Mouse (Mus musculus): Measurements from ENCODE around the gene Zfp174.

DNA sequence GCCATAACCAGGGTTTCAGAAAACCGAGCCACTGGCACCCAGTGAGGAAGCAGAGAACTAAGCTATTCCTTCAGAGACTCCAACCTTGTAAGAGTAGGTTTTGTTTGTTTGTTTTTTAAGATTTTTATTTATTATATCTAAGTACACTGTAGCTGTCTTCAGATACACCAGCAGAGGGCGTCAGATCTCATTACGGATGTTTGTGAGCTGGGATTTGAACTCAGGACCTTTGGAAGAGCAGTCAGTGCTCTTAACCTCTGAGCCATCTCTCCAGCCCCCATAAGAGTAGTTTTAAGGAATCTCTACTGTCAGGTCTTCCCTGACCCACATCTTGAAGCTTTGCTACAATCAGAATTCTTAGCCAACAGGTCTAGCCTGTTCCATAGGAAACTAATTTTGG lies 1.3 kb downstream of the Zfp174 start:
- TF ChIP-seq CTCF (IDR thresholded peaks at IDR 0.05; ENCODE audit: borderline replicate concordance, extremely low read depth, insufficient read depth, insufficient read length) (no peak), POLR2A (IDR thresholded peaks at IDR 0.05; ENCODE audit: borderline replicate concordance, extremely low read depth, insufficient read depth, insufficient read length, poor library complexity, severe bottlenecking) (no peak)

Measured in brain, embryonic 14.5 days (tissue).